Mouse (Mus musculus) lung, embryonic 14.5 days (tissue): ENCODE data around the gene Aldh1a1. TPM values are rescaled to one million over a fixed set of nuclear protein-coding genes. Genes with fewer than 3 reads are reported as not detected.
"Not testable (repeated sequence)": the region's sequence is repeated elsewhere in the genome, so short reads cannot be mapped to it uniquely, and the experiment has no call there.

ENCODE experiments used
- ATAC-seq: fragments of 200-750 bp; cut with Nextera tagmentation; 2 replicates; pipeline ENCODE4 v1.8.0; 2017; ENCODE audit warnings: mild to moderate bottlenecking, moderate TSS enrichment, moderate library complexity; ENCODE audit not compliant: insufficient read depth
- DNase-seq: peaks from one replicate; pipeline ENCODE4 v3.0.0-alpha.2; 2015
- H3K27ac ChIP-seq: fragments of 300-500 bp; sonication (generic); 2 replicates; pipeline ENCODE4 v1.5.1; 2014; ENCODE audit warnings: low read depth, mild to moderate bottlenecking, moderate library complexity
- H3K27me3 ChIP-seq: fragments of 300-500 bp; sonication (generic); 2 replicates; pipeline ENCODE4 v1.6.1; 2014; ENCODE audit warnings: low read length, control low read depth; ENCODE audit not compliant: insufficient read depth
- H3K36me3 ChIP-seq: fragments of 300-500 bp; sonication (generic); 2 replicates; pipeline ENCODE4 v1.6.1; 2014; ENCODE audit warnings: control low read depth; ENCODE audit not compliant: insufficient read depth
- H3K4me1 ChIP-seq: fragments of 300-500 bp; sonication (generic); 2 replicates; pipeline ENCODE4 v1.6.1; 2014; ENCODE audit warnings: antibody characterized with exemption, control low read depth; ENCODE audit not compliant: insufficient read depth
- H3K4me2 ChIP-seq: fragments of 300-500 bp; sonication (generic); 2 replicates; pipeline ENCODE4 v1.6.1; 2014; ENCODE audit warnings: mild to moderate bottlenecking
- H3K4me3 ChIP-seq: fragments of 300-500 bp; sonication (generic); 2 replicates; pipeline ENCODE4 v1.5.1; 2014; ENCODE audit warnings: low read depth, low read length
- H3K9ac ChIP-seq: fragments of 300-500 bp; sonication (generic); 2 replicates; pipeline ENCODE4 v1.6.1; 2014
- H3K9me3 ChIP-seq: fragments of 300-500 bp; sonication (generic); 2 replicates; pipeline ENCODE4 v1.6.1; 2016; ENCODE audit warnings: low read depth, low read length, control low read depth
- CTCF ChIP-seq: IDR thresholded peaks from 2 replicates; pipeline ENCODE4 v1.5.1; 2016; ENCODE audit warnings: antibody characterized with exemption, low read depth
- WGBS: fragments of 180-500 bp; shearing (Covaris S2); extraction: QIAGEN DNeasy Blood & Tissue Kit; methylation state at CpG from one replicate; pipeline ENCODE4 v1.1.7; 2014; 5-methylcytosine and 5-hydroxymethylcytosine counted together
- polyA plus RNA-seq: library from polyadenylated mRNA; unstranded; fragments of >200 nt; fragmentation: Nextera tagmentation; extraction: Ambion mirVana; gene quantifications from 2 replicates; pipeline ENCODE4 v1.2.1, GENCODE M21; 2014

Aldh1a1 gene
- polyA plus RNA-seq, 1 experiment from 2014 or later, result 19.2 TPM

GRCm38 (mm10) chr19:20614252-20614930 lies 121.9 kb downstream of the Aldh1a1 start:
- no peak for TF ChIP-seq CTCF
- WGBS, result 60% methylated on average over 3 of the region's 3 CpGs
- DNase-seq (no peak), ATAC-seq (no peak)
- no peak overlapping the region for H3K4me3 ChIP-seq
- no peak overlapping the region for H3K9ac ChIP-seq
- no peaks in the 10 kb centered on the region for H3K9me3 ChIP-seq
- H3K4me2 ChIP-seq, result no peak overlapping the region
- no peaks in the 10 kb centered on the region for H3K27me3 ChIP-seq
- H3K4me1 ChIP-seq, result no peaks in the 10 kb centered on the region
- H3K27ac ChIP-seq, result no peak overlapping the region
- no peaks in the 10 kb centered on the region for H3K36me3 ChIP-seq

- DNase-seq, result no peak
- Histone ChIP-seq H3K36me3 (no peaks in the 10 kb centered on the region), H3K9ac (no peak overlapping the region), H3K27ac (no peak overlapping the region), H3K27me3 (no peaks in the 10 kb centered on the region), H3K4me3 (no peak overlapping the region), H3K4me2 (no peak overlapping the region), H3K4me1 (no peaks in the 10 kb centered on the region), H3K9me3 (no peaks in the 10 kb centered on the region)
- TF ChIP-seq CTCF, result no peak
- 77% methylated on average over 2 of the region's 2 CpGs for WGBS
- ATAC-seq, result no peak
Observed at GRCm38 (mm10) chr19:20622434-20622833, 129.9 kb downstream of the Aldh1a1 start.

- no peak for ATAC-seq
- Histone ChIP-seq H3K36me3 (no peaks in the 10 kb centered on the region), H3K9ac (no peak overlapping the region), H3K4me3 (no peak overlapping the region), H3K27me3 (no peaks in the 10 kb centered on the region), H3K27ac (no peak overlapping the region), H3K9me3 (no peaks in the 10 kb centered on the region), H3K4me2 (no peak overlapping the region), H3K4me1 (no peaks in the 10 kb centered on the region)
- DNase-seq, result no peak
- TF ChIP-seq CTCF, result no peak
- WGBS, result 67% methylated on average over 10 of the region's 10 CpGs
Observed at GRCm38 (mm10) chr19:20623416-20623815, 130.9 kb downstream of the Aldh1a1 start.

- H3K9ac ChIP-seq, result no peak overlapping the region
- 42% methylated on average over 1 of the region's 1 CpGs for WGBS
- no peaks in the 10 kb centered on the region for H3K36me3 ChIP-seq
- ATAC-seq, result no peak
- H3K4me3 ChIP-seq, result no peak overlapping the region
- no peaks in the 10 kb centered on the region for H3K9me3 ChIP-seq
- TF ChIP-seq CTCF, result no peak
- no peaks in the 10 kb centered on the region for H3K27me3 ChIP-seq
- no peaks in the 10 kb centered on the region for H3K4me1 ChIP-seq
- H3K4me2 ChIP-seq, result no peak overlapping the region
- no peak overlapping the region for H3K27ac ChIP-seq
- DNase-seq, result no peak
Observed at GRCm38 (mm10) chr19:20631020-20631419, 138.5 kb downstream of the Aldh1a1 start.

GRCm38 (mm10) chr19:20633876-20634691 lies 141.6 kb downstream of the Aldh1a1 start:
- Histone ChIP-seq H3K36me3 (no peaks in the 10 kb centered on the region), H3K9me3 (no peaks in the 10 kb centered on the region), H3K4me3 (no peak overlapping the region), H3K27me3 (no peaks in the 10 kb centered on the region), H3K4me2 (no peak overlapping the region), H3K9ac (no peak overlapping the region), H3K27ac (no peak overlapping the region), H3K4me1 (no peaks in the 10 kb centered on the region)
- no peak for TF ChIP-seq CTCF
- ATAC-seq (no peak), DNase-seq (peak; percentile 2)
- WGBS, result 63% methylated on average over 12 of the region's 12 CpGs

- no peaks in the 10 kb centered on the region for H3K4me1 ChIP-seq
- no peaks in the 10 kb centered on the region for H3K9me3 ChIP-seq
- H3K4me3 ChIP-seq, result no peak overlapping the region
- H3K27me3 ChIP-seq, result no peaks in the 10 kb centered on the region
- TF ChIP-seq CTCF, result peak; percentile 35
- 64% methylated on average over 3 of the region's 3 CpGs for WGBS
- H3K36me3 ChIP-seq, result no peaks in the 10 kb centered on the region
- no peak for ATAC-seq
- DNase-seq, result no peak
- H3K9ac ChIP-seq, result no peak overlapping the region
- H3K27ac ChIP-seq, result no peak overlapping the region
- H3K4me2 ChIP-seq, result no peak overlapping the region
Observed at GRCm38 (mm10) chr19:20644346-20644745, 151.8 kb downstream of the Aldh1a1 start.

- not testable (repeated sequence) for H3K4me1 ChIP-seq, H3K27ac ChIP-seq, H3K36me3 ChIP-seq, H3K9me3 ChIP-seq, DNase-seq, H3K27me3 ChIP-seq, H3K4me2 ChIP-seq, H3K4me3 ChIP-seq, H3K9ac ChIP-seq, ATAC-seq
Observed at GRCm38 (mm10) chr19:20647496-20647895, 155.0 kb downstream of the Aldh1a1 start.
